Mouse (Mus musculus) liver, embryonic 14.5 days (tissue): ENCODE measurements around the gene Gm29609. TPM values are rescaled to one million over a fixed set of nuclear protein-coding genes. Genes with fewer than 3 reads are reported as not detected.

Source experiments
- ATAC-seq: fragments of 200-750 bp; cut with Nextera tagmentation; 2 replicates; pipeline ENCODE4 v1.8.0; 2017; ENCODE audit warnings: moderate number of reproducible peaks, mild to moderate bottlenecking, moderate library complexity; ENCODE audit not compliant: insufficient read depth
- DNase-seq, 3 experiments: peaks; one replicate each; pipeline ENCODE4 v3.0.0-alpha.2; 2012 to 2013; ENCODE audit warnings: low read depth in 3 of 3, low spot score in 3 of 3
- H3K27ac ChIP-seq: fragments of 300-500 bp; sonication (generic); 2 replicates; pipeline ENCODE4 v1.5.1; 2014; ENCODE audit warnings: moderate library complexity, mild to moderate bottlenecking, control low read depth, inconsistent platforms
- H3K27me3 ChIP-seq: fragments of 300-500 bp; sonication (generic); 2 replicates; pipeline ENCODE4 v1.6.1; 2014; ENCODE audit warnings: mild to moderate bottlenecking, low read length, moderate library complexity; ENCODE audit not compliant: control insufficient read depth, insufficient read depth
- H3K36me3 ChIP-seq: fragments of 300-500 bp; sonication (generic); replicated peaks from 2 replicates; pipeline ENCODE4 v1.6.1; 2014; ENCODE audit warnings: low read depth; ENCODE audit not compliant: control insufficient read depth, insufficient read depth
- H3K4me1 ChIP-seq, 2 experiments: fragments of 200-500 bp in 1 of 2; fragments of 300-500 bp in 1 of 2; sonication (generic) in 1 of 2; replicated peaks; 2 replicates each; pipeline ENCODE4 v1.6.1; 2012 to 2014; ENCODE audit warnings: antibody characterized with exemption in 1 of 2, inconsistent platforms in 1 of 2, low read length in 1 of 2; ENCODE audit not compliant: control insufficient read depth in 2 of 2, insufficient read depth in 2 of 2
- H3K4me2 ChIP-seq: fragments of 300-500 bp; sonication (generic); 2 replicates; pipeline ENCODE4 v1.6.1; 2014; ENCODE audit warnings: low read depth, mild to moderate bottlenecking, control low read depth, moderate library complexity
- H3K4me3 ChIP-seq, 2 experiments: fragments of 200-500 bp in 1 of 2; fragments of 300-500 bp in 1 of 2; sonication (generic) in 1 of 2; 2 replicates each; pipeline ENCODE4 v1.5.1; 2012 to 2014; ENCODE audit warnings: low read depth in 2 of 2, low read length in 2 of 2, mild to moderate bottlenecking in 2 of 2, control low read depth in 1 of 2, inconsistent platforms in 1 of 2, moderate library complexity in 1 of 2; ENCODE audit not compliant: insufficient read depth in 1 of 2
- H3K9ac ChIP-seq: fragments of 300-500 bp; sonication (generic); replicated peaks from 2 replicates; pipeline ENCODE4 v1.6.1; 2014; ENCODE audit warnings: mild to moderate bottlenecking, control low read depth, moderate library complexity
- H3K9me3 ChIP-seq: fragments of 300-500 bp; sonication (generic); 2 replicates; pipeline ENCODE4 v1.6.1; 2016; ENCODE audit warnings: low read length, mixed read lengths; ENCODE audit not compliant: control insufficient read depth
- CTCF ChIP-seq: IDR thresholded peaks from 2 replicates; pipeline ENCODE4 v1.5.1; 2016; ENCODE audit warnings: antibody characterized with exemption, low read depth, control low read depth
- EP300 ChIP-seq: IDR thresholded peaks from 2 replicates; pipeline ENCODE4 v1.6.1; 2016; ENCODE audit warnings: antibody characterized with exemption, low read depth
- WGBS: fragments of 180-500 bp; shearing (Covaris S2); extraction: QIAGEN DNeasy Blood & Tissue Kit; methylation state at CpG from one replicate; pipeline ENCODE4 v1.1.7; 2014; ENCODE audit not compliant: insufficient replicate concordance; 5-methylcytosine and 5-hydroxymethylcytosine counted together
- polyA plus RNA-seq, 2 experiments: library from polyadenylated mRNA; depleted of rRNA in 1 of 2; stranded (reverse) in 1 of 2; unstranded in 1 of 2; fragments of >200 nt; fragmentation: Nextera tagmentation in 1 of 2; extraction: Ambion mirVana in 1 of 2; gene quantifications; 2 replicates each; pipeline versions ENCODE4 v1.2.1 to v1.2.3; 2012 to 2014

The Gm29609 gene
- polyA plus RNA-seq, 2 experiments, result 0.77 to 0.90 TPM

GRCm38 (mm10) chr5:31153516-31154151, 26.1 kb downstream of the Gm29609 start:
- no peak overlapping the region; the same call in 1 of the 2 replicates for H3K27ac ChIP-seq
- H3K9me3 ChIP-seq, result no peaks in the 10 kb centered on the region
- WGBS, result 31% methylated on average over 6 of the region's 6 CpGs
- H3K4me2 ChIP-seq, result peak overlapping the region; percentile 79
- H3K36me3 ChIP-seq, result peaks cover 20% of the 10 kb centered on the region
- H3K4me3 ChIP-seq, result peak overlapping the region; percentile 61 to 68
- H3K9ac ChIP-seq, result peak overlapping the region; percentile 55
- peaks cover 3 to 5% of the 10 kb centered on the region in 2 experiments; a peak in 3 of 4 replicates for H3K4me1 ChIP-seq
- ATAC-seq (no peak; the same call in 1 of the 2 replicates), DNase-seq (no peak)
- H3K27me3 ChIP-seq, result no peaks in the 10 kb centered on the region
- TF ChIP-seq EP300 (no peak), CTCF (no peak)

GRCm38 (mm10) chr5:31151746-31152145, 28.0 kb downstream of the Gm29609 start:
- Histone ChIP-seq H3K27me3 (no peaks in the 10 kb centered on the region), H3K27ac (no peak overlapping the region), H3K4me2 (no peak overlapping the region), H3K4me3 (no peak overlapping the region), H3K9me3 (no peaks in the 10 kb centered on the region), H3K9ac (no peak overlapping the region), H3K36me3 (peaks cover 1% of the 10 kb centered on the region), H3K4me1 (peaks cover 3 to 5% of the 10 kb centered on the region in 2 experiments; a peak in 3 of 4 replicates)
- TF ChIP-seq CTCF (peak; percentile 32), EP300 (no peak)
- DNase-seq (no peak), ATAC-seq (no peak)
- 86% methylated on average over 2 of the region's 3 CpGs for WGBS

- ATAC-seq, result no peak
- H3K27ac ChIP-seq, result no peak overlapping the region
- WGBS, result 78% methylated on average over 4 of the region's 4 CpGs
- H3K9ac ChIP-seq, result no peak overlapping the region
- no peaks in the 10 kb centered on the region for H3K27me3 ChIP-seq
- no peaks in the 10 kb centered on the region for H3K9me3 ChIP-seq
- TF ChIP-seq EP300 (no peak), CTCF (no peak)
- peaks cover 3 to 5% of the 10 kb centered on the region in 2 experiments; a peak in 3 of 4 replicates for H3K4me1 ChIP-seq
- no peaks in the 10 kb centered on the region for H3K36me3 ChIP-seq
- no peak overlapping the region for H3K4me2 ChIP-seq
- no peak for DNase-seq
- H3K4me3 ChIP-seq, result no peak overlapping the region
Observed at GRCm38 (mm10) chr5:31149781-31150180, 29.9 kb downstream of the Gm29609 start.

- WGBS, result 9% methylated on average over 9 of the region's 9 CpGs
- ATAC-seq, result no peak
- H3K4me1 ChIP-seq, result no peaks in the 10 kb centered on the region
- H3K27ac ChIP-seq, result no peak overlapping the region
- no peak overlapping the region for H3K4me3 ChIP-seq
- no peaks in the 10 kb centered on the region for H3K36me3 ChIP-seq
- no peak overlapping the region for H3K9ac ChIP-seq
- DNase-seq, result no peak
- no peak overlapping the region for H3K4me2 ChIP-seq
- peaks cover 52% of the 10 kb centered on the region for H3K27me3 ChIP-seq
- no peak for TF ChIP-seq CTCF
- no peak for TF ChIP-seq EP300
- H3K9me3 ChIP-seq, result no peaks in the 10 kb centered on the region
Observed at GRCm38 (mm10) chr5:31138968-31139425, 40.7 kb downstream of the Gm29609 start.

- Histone ChIP-seq H3K9me3 (no peaks in the 10 kb centered on the region), H3K27ac (no peak within 1 kb of the TSS), H3K9ac (no peak within 1 kb of the TSS), H3K4me2 (no peak within 1 kb of the TSS), H3K36me3 (no peaks in the 10 kb centered on the region), H3K4me3 (no peak within 1 kb of the TSS), H3K27me3 (peaks cover 52% of the 10 kb centered on the region), H3K4me1 (no peaks in the 10 kb centered on the region)
- DNase-seq, result no peak
- no peak for ATAC-seq
- WGBS, result 1% methylated on average over 52 of the region's 52 CpGs
- TF ChIP-seq CTCF, result no peak
- no peak for TF ChIP-seq EP300
Observed at GRCm38 (mm10) chr5:31138241-31138967, 41.3 kb downstream of the Gm29609 start, which contains the start of gene Ucn. Gene Ucn (minus strand): TSS chr5:31138829.
